Mouse (Mus musculus): ENCODE data around the gene Clec2h.
A peak's percentile ranks its signal among the peaks of the same experiment; 100 is the strongest.
"Not testable (repeated sequence)": the region's sequence is repeated elsewhere in the genome, so short reads cannot be mapped to it uniquely, and the experiment has no call there.

Clec2h gene

GRCm38 (mm10) chr6:128662206-128662605 lies at the start of gene Clec2h:
TSS of gene Clec2h (plus strand) at chr6:128662385.
- no peak for DNase-seq

GRCm38 (mm10) chr6:128622733-128623132 lies 39.5 kb upstream of the Clec2h start:
- DNase-seq = no peak

GRCm38 (mm10) chr6:128623433-128623832 lies 38.8 kb upstream of the Clec2h start, which contains the start of gene Klrb1a:
TSS of gene Klrb1a (minus strand) at chr6:128623533.
- not testable (repeated sequence) for DNase-seq

- peak; percentile 31 for DNase-seq
Measured at GRCm38 (mm10) chr6:128624425-128624824, 37.8 kb upstream of the Clec2h start.

- not testable (repeated sequence) for DNase-seq
Measured at GRCm38 (mm10) chr6:128625246-128625645, 36.9 kb upstream of the Clec2h start.

- DNase-seq = peak; percentile 39
Measured at GRCm38 (mm10) chr6:128629771-128630739, 32.1 kb upstream of the Clec2h start.

GRCm38 (mm10) chr6:128630912-128631905 lies 31.0 kb upstream of the Clec2h start:
- DNase-seq = not testable (repeated sequence)

GRCm38 (mm10) chr6:128640673-128641072 lies 21.5 kb upstream of the Clec2h start:
- no peak for DNase-seq

GRCm38 (mm10) chr6:128641116-128641716 lies 21.0 kb upstream of the Clec2h start:
- DNase-seq = no peak

- DNase-seq = no peak
Measured at GRCm38 (mm10) chr6:128643999-128644398, 18.2 kb upstream of the Clec2h start.

- DNase-seq = not testable (repeated sequence)
Measured at GRCm38 (mm10) chr6:128644694-128645093, 17.5 kb upstream of the Clec2h start.

- not testable (repeated sequence) for DNase-seq
Measured at GRCm38 (mm10) chr6:128645708-128646107, 16.5 kb upstream of the Clec2h start.

- no peak for DNase-seq
Measured at GRCm38 (mm10) chr6:128649681-128650080, 12.5 kb upstream of the Clec2h start.

GRCm38 (mm10) chr6:128650187-128650586 lies 12.0 kb upstream of the Clec2h start:
- DNase-seq = no peak

- DNase-seq = not testable (repeated sequence)
Measured at GRCm38 (mm10) chr6:128650827-128651226, 11.4 kb upstream of the Clec2h start.

GRCm38 (mm10) chr6:128652938-128653337 lies 9.2 kb upstream of the Clec2h start:
- no peak for DNase-seq

- DNase-seq = no peak
Measured at GRCm38 (mm10) chr6:128661249-128661648, 936 bp upstream of the Clec2h start.

GRCm38 (mm10) chr6:128669936-128670335 lies 7.8 kb downstream of the Clec2h start:
- DNase-seq = no peak

- DNase-seq = no peak
Measured at GRCm38 (mm10) chr6:128679574-128679973, 17.4 kb downstream of the Clec2h start.

GRCm38 (mm10) chr6:128701691-128702090 lies 39.5 kb downstream of the Clec2h start:
- no peak for DNase-seq

GRCm38 (mm10) chr6:128722959-128723358 lies 60.8 kb downstream of the Clec2h start, which contains the start of gene Klrb1:
TSS of gene Klrb1 (minus strand) at chr6:128723059.
- DNase-seq = no peak
